ENCODE assay signal across 13 mouse cellular contexts in genomic region chr3:158165004-158165403, GRCm38 (mm10).
DNase-seq lines count a peak whose midpoint lies in the region; ATAC-seq and TF ChIP-seq lines count a peak whose summit lies in the region.
"Had no signal": no experiment of that assay in that cellular context is flagged by ENCODE, and none has a peak within 500 bp of the region (broad histone marks: within the 10 kb centered on the region; RNA-seq: fewer than 3 reads in every experiment).

No protein-coding gene starts in this region.

- H3K4me3 ChIP-seq in kidney, postnatal 0 days (replicated peaks; ENCODE audit: low read depth, low read length): no peak overlapping the region
- no peak overlapping the region for H3K4me3 ChIP-seq in neural tube, embryonic 13.5 days
- no peak overlapping the region for H3K4me3 ChIP-seq in stomach, postnatal 0 days (ENCODE audit: low read depth, low read length)
- H3K4me3 ChIP-seq: embryonic facial prominence, embryonic 12.5 days; heart, adult 2 months; hindbrain, embryonic 15.5 days had no signal

- ATAC-seq in kidney, postnatal 0 days (replicated peaks; ENCODE audit: low FRiP score, low read depth): no peak
- no peak for ATAC-seq in neural tube, embryonic 13.5 days (ENCODE audit: low read depth)
- no peak for ATAC-seq in stomach, postnatal 0 days (ENCODE audit: low FRiP score, low TSS enrichment)

- H3K27me3 ChIP-seq in kidney, postnatal 0 days (ENCODE audit: insufficient read depth, low read length): no peaks in the 10 kb centered on the region
- no peaks in the 10 kb centered on the region for H3K27me3 ChIP-seq in neural tube, embryonic 13.5 days
- H3K27me3 ChIP-seq in stomach, postnatal 0 days (ENCODE audit: control insufficient read depth, insufficient read depth, low read length): no peaks in the 10 kb centered on the region
- H3K27me3 ChIP-seq: embryonic facial prominence, embryonic 12.5 days; hindbrain, embryonic 15.5 days had no signal

- H3K4me2 ChIP-seq in kidney, postnatal 0 days (ENCODE audit: low read length): no peak overlapping the region
- H3K4me2 ChIP-seq in neural tube, embryonic 13.5 days: no peak overlapping the region
- no peak overlapping the region for H3K4me2 ChIP-seq in stomach, postnatal 0 days (replicated peaks; ENCODE audit: low read depth)
- H3K4me2 ChIP-seq: embryonic facial prominence, embryonic 12.5 days; hindbrain, embryonic 15.5 days had no signal

- H3K36me3 ChIP-seq in kidney, postnatal 0 days (ENCODE audit: insufficient read depth, low read length): no peaks in the 10 kb centered on the region
- H3K36me3 ChIP-seq in neural tube, embryonic 13.5 days: peaks cover 17% of the 10 kb centered on the region
- H3K36me3 ChIP-seq in stomach, postnatal 0 days (ENCODE audit: control insufficient read depth, insufficient read depth, low read length): no peaks in the 10 kb centered on the region
- H3K36me3 ChIP-seq: embryonic facial prominence, embryonic 12.5 days had no signal

- no peaks in the 10 kb centered on the region for H3K9me3 ChIP-seq in kidney, postnatal 0 days (replicated peaks; ENCODE audit: low read length)
- no peaks in the 10 kb centered on the region for H3K9me3 ChIP-seq in neural tube, embryonic 13.5 days
- H3K9me3 ChIP-seq in stomach, postnatal 0 days (ENCODE audit: control insufficient read depth, low read length): no peaks in the 10 kb centered on the region
- H3K9me3 ChIP-seq: embryonic facial prominence, embryonic 12.5 days; hindbrain, embryonic 15.5 days had no signal

- TF ChIP-seq CTCF in kidney, postnatal 0 days (IDR thresholded peaks at IDR 0.05; ENCODE audit: low read depth): peak; percentile 66
- TF ChIP-seq CTCF in stomach, postnatal 0 days (IDR thresholded peaks at IDR 0.05; ENCODE audit: low read depth): peak; percentile 54

- no peak overlapping the region for H3K9ac ChIP-seq in kidney, postnatal 0 days (ENCODE audit: low read depth, low read length)
- no peak overlapping the region for H3K9ac ChIP-seq in neural tube, embryonic 13.5 days
- no peak overlapping the region for H3K9ac ChIP-seq in stomach, postnatal 0 days (ENCODE audit: low read length)
- H3K9ac ChIP-seq: embryonic facial prominence, embryonic 12.5 days; hindbrain, embryonic 15.5 days had no signal

- no peak overlapping the region for H3K27ac ChIP-seq in kidney, postnatal 0 days
- H3K27ac ChIP-seq in neural tube, embryonic 13.5 days (replicated peaks): peak overlapping the region; percentile 56
- H3K27ac ChIP-seq in stomach, postnatal 0 days (replicated peaks): no peak overlapping the region
- H3K27ac ChIP-seq: embryonic facial prominence, embryonic 12.5 days; heart, adult 2 months; hindbrain, embryonic 15.5 days had no signal

- no peak for TF ChIP-seq EP300 in stomach, postnatal 0 days (optimal IDR thresholded peaks at IDR 0.05)

- peak; percentile 12 for DNase-seq in embryo, embryonic 11 days
- no peak for DNase-seq in embryo, embryonic 10 days (ENCODE audit: low spot score)
- DNase-seq in kidney, postnatal 0 days (ENCODE audit: low spot score): peak; percentile 35
- no peak for DNase-seq in kidney, adult 8-10 months
- DNase-seq in neural tube, embryonic 10.5 days (ENCODE audit: extremely low spot score, low spot score): no peak
- DNase-seq in stomach, postnatal 0 days (ENCODE audit: low spot score): no peak
- DNase-seq in spleen, postnatal 4 days (ENCODE audit: low spot score in 2 of 2): no peak
- DNase-seq: heart, adult 2 months; lung, postnatal 14 days; thymus, postnatal 14 days had no signal

- no peaks in the 10 kb centered on the region for H3K4me1 ChIP-seq in kidney, postnatal 0 days (replicated peaks; ENCODE audit: insufficient read depth, low read length)
- peaks cover 11% of the 10 kb centered on the region; the same call in 1 of the 2 replicates for H3K4me1 ChIP-seq in neural tube, embryonic 13.5 days (replicated peaks)
- H3K4me1 ChIP-seq in stomach, postnatal 0 days (replicated peaks; ENCODE audit: control insufficient read depth, insufficient read depth): no peaks in the 10 kb centered on the region
- H3K4me1 ChIP-seq: embryonic facial prominence, embryonic 12.5 days had no signal

Comparison
In these comparisons a context has a peak if more than half of its experiments do, and no peak if none do; other contexts are left out.
1. DNase-seq: peak in embryo, embryonic 11 days (single experiment) and kidney, postnatal 0 days (single experiment); none in embryo, embryonic 10 days (single experiment), kidney, adult 8-10 months (0 of 2), neural tube, embryonic 10.5 days (single experiment), stomach, postnatal 0 days (single experiment) and spleen, postnatal 4 days (0 of 2).